Mouse (Mus musculus) cortical plate, adult 2 months (tissue): ENCODE data around the gene Thap7.

Experiments
- CTCF ChIP-seq: fragments of 200-500 bp; IDR thresholded peaks from 2 replicates; pipeline ENCODE4 v1.5.1; 2011; ENCODE audit warnings: mild to moderate bottlenecking, control low read depth, low read length; ENCODE audit not compliant: insufficient read depth; ENCODE audit errors: extremely low read depth
- POLR2A ChIP-seq: fragments of 200-500 bp; IDR thresholded peaks from 2 replicates; pipeline ENCODE4 v1.6.1; 2011; ENCODE audit warnings: mild to moderate bottlenecking, low read length, control low read depth; ENCODE audit not compliant: insufficient read depth; ENCODE audit errors: extremely low read depth

DNA sequence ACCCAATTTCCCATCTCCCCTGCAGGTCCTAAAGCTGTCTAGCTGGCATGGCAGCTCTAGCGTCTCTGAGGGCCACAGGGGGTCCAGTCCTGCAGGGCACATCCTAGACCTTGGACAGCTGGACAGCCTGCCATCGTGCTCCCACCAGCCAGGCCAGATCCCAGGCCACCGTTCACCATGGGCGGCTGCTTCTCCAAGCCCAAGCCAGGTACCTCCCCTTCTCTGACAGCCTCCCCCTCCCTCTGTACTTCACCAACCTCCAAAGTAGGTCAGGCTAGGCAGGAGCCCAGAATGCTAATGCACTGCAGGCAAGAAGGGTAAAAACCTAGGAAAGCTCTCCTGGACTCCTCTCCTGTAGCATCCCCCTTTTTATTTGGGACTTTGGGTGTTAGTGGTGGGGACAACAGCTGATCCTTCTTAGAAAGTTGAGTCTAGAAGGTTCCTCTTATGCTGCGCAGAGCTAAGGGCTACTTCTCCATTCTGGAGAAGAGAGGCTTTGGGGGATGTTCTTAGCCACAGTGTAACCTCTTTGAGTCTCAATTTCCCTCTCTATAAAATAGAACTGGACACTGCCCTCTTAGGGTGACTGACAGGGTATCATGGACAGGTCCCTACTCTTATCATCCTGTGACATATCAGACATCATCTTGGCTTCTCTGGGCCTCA is 38.9 kb downstream of the Thap7 start:
- TF ChIP-seq POLR2A: no peak
- TF ChIP-seq CTCF: no peak
